Mouse (Mus musculus) limb, embryonic 13.5 days (tissue): ENCODE data around the gene Cnn2. TPM values are rescaled to one million over a fixed set of nuclear protein-coding genes. Genes with fewer than 3 reads are reported as not detected.
A peak's percentile ranks its signal among the peaks of the same experiment; 100 is the strongest.

Experiments used
- ATAC-seq: fragments of 200-750 bp; cut with Nextera tagmentation; 2 replicates; pipeline ENCODE4 v1.8.0; 2017; ENCODE audit warnings: low read depth, moderate number of reproducible peaks, moderate TSS enrichment; ENCODE audit not compliant: low FRiP score
- H3K27ac ChIP-seq: fragments of 300-500 bp; sonication (generic); 2 replicates; pipeline ENCODE4 v1.5.1; 2015; ENCODE audit warnings: inconsistent platforms, mild to moderate bottlenecking, moderate library complexity
- H3K27me3 ChIP-seq: fragments of 300-500 bp; sonication (generic); 2 replicates; pipeline ENCODE4 v1.6.1; 2015; ENCODE audit warnings: mild to moderate bottlenecking, inconsistent platforms
- H3K36me3 ChIP-seq: fragments of 300-500 bp; sonication (generic); 2 replicates; pipeline ENCODE4 v1.6.1; 2015; ENCODE audit warnings: inconsistent platforms, mild to moderate bottlenecking, moderate library complexity
- H3K4me1 ChIP-seq: fragments of 300-500 bp; sonication (generic); 2 replicates; pipeline ENCODE4 v1.6.1; 2015; ENCODE audit warnings: inconsistent platforms
- H3K4me2 ChIP-seq: fragments of 300-500 bp; sonication (generic); replicated peaks from 2 replicates; pipeline ENCODE4 v1.6.1; 2015; ENCODE audit warnings: inconsistent platforms, mild to moderate bottlenecking, moderate library complexity
- H3K4me3 ChIP-seq: fragments of 300-500 bp; sonication (generic); 2 replicates; pipeline ENCODE4 v1.5.1; 2015; ENCODE audit warnings: moderate library complexity, mild to moderate bottlenecking, inconsistent platforms
- H3K9ac ChIP-seq: fragments of 300-500 bp; sonication (generic); 2 replicates; pipeline ENCODE4 v1.6.1; 2015; ENCODE audit warnings: mild to moderate bottlenecking, inconsistent platforms
- H3K9me3 ChIP-seq: fragments of 300-500 bp; sonication (generic); 2 replicates; pipeline ENCODE4 v1.6.1; 2016; ENCODE audit warnings: inconsistent platforms
- WGBS: fragments of 180-500 bp; shearing (Covaris S2); methylation state at CpG from one replicate; pipeline ENCODE4 v1.1.7; 2015; 5-methylcytosine and 5-hydroxymethylcytosine counted together
- polyA plus RNA-seq: library from polyadenylated mRNA; unstranded; fragments of >200 nt; fragmentation: Nextera tagmentation; extraction: Ambion mirVana; gene quantifications from 2 replicates; pipeline ENCODE4 v1.2.1, GENCODE M21; 2015

Gene Cnn2
- polyA plus RNA-seq, 1 experiment from 2014 or later, result 299 TPM

GRCm38 (mm10) chr10:80016511-80016910 is 28.1 kb downstream of the Cnn2 start, which contains the start of gene Arhgap45:
Gene Arhgap45 (plus strand): TSS chr10:80016653.
- no peak within 1 kb of the TSS for H3K4me3 ChIP-seq

GRCm38 (mm10) chr10:80016931-80017330 is 28.5 kb downstream of the Cnn2 start:
- ATAC-seq, result no peak
- 86% methylated on average over 10 of the region's 10 CpGs for WGBS
- H3K27ac ChIP-seq, result no peak overlapping the region
- peaks cover 65% of the 10 kb centered on the region for H3K27me3 ChIP-seq
- no peaks in the 10 kb centered on the region for H3K9me3 ChIP-seq
- peaks cover under 1% of the 10 kb centered on the region; the same call in 1 of the 2 replicates for H3K36me3 ChIP-seq
- no peak overlapping the region for H3K4me2 ChIP-seq
- H3K9ac ChIP-seq, result no peak overlapping the region
- H3K4me3 ChIP-seq, result no peak overlapping the region
- H3K4me1 ChIP-seq, result peaks cover 34% of the 10 kb centered on the region

More at GRCm38 (mm10) chr10:80016511-80016910, 28.1 kb downstream of the Cnn2 start, which contains the start of gene Arhgap45:
- Histone ChIP-seq H3K27ac (no peak within 1 kb of the TSS), H3K4me1 (peaks cover 34% of the 10 kb centered on the region), H3K27me3 (peaks cover 70% of the 10 kb centered on the region), H3K9me3 (no peaks in the 10 kb centered on the region), H3K36me3 (no peaks in the 10 kb centered on the region), H3K4me2 (no peak within 1 kb of the TSS), H3K9ac (no peak within 1 kb of the TSS; the same call in none of the 2 replicates)
- 65% methylated on average over 11 of the region's 11 CpGs for WGBS
- no peak for ATAC-seq

- no peak overlapping the region for H3K27ac ChIP-seq
- H3K9me3 ChIP-seq, result no peaks in the 10 kb centered on the region
- H3K36me3 ChIP-seq, result peaks cover 5% of the 10 kb centered on the region; the same call in 1 of the 2 replicates
- H3K4me3 ChIP-seq, result no peak overlapping the region
- no peak overlapping the region for H3K9ac ChIP-seq
- H3K4me2 ChIP-seq, result no peak overlapping the region
- 57% methylated on average over 3 of the region's 3 CpGs for WGBS
- peaks cover 34% of the 10 kb centered on the region for H3K4me1 ChIP-seq
- H3K27me3 ChIP-seq, result peaks cover 61% of the 10 kb centered on the region
- no peak for ATAC-seq
These were observed 29.0 kb downstream of the Cnn2 start for GRCm38 (mm10) chr10:80017361-80017760.

- Histone ChIP-seq H3K4me3 (no peak overlapping the region), H3K27ac (no peak overlapping the region), H3K27me3 (peaks cover 57% of the 10 kb centered on the region), H3K36me3 (peaks cover 9% of the 10 kb centered on the region; the same call in 1 of the 2 replicates), H3K4me2 (no peak overlapping the region), H3K4me1 (peaks cover 34% of the 10 kb centered on the region), H3K9ac (no peak overlapping the region), H3K9me3 (no peaks in the 10 kb centered on the region)
- 80% methylated on average over 14 of the region's 14 CpGs for WGBS
- ATAC-seq, result no peak
These were observed 29.4 kb downstream of the Cnn2 start for GRCm38 (mm10) chr10:80017771-80018170.

- no peaks in the 10 kb centered on the region for H3K9me3 ChIP-seq
- H3K27ac ChIP-seq, result no peak overlapping the region
- H3K4me1 ChIP-seq, result peaks cover 30% of the 10 kb centered on the region
- no peak for ATAC-seq
- H3K4me2 ChIP-seq, result peak overlapping the region; percentile 57
- peak overlapping the region; percentile 34; the same call in 1 of the 2 replicates for H3K4me3 ChIP-seq
- peaks cover 12% of the 10 kb centered on the region; the same call in 1 of the 2 replicates for H3K36me3 ChIP-seq
- H3K27me3 ChIP-seq, result peaks cover 47% of the 10 kb centered on the region
- 7% methylated on average over 13 of the region's 15 CpGs for WGBS
- H3K9ac ChIP-seq, result peak overlapping the region; percentile 64; the same call in 1 of the 2 replicates
These were observed 30.4 kb downstream of the Cnn2 start for GRCm38 (mm10) chr10:80018739-80019297.

- Histone ChIP-seq H3K27ac (peak overlapping the region; percentile 12; the same call in 1 of the 2 replicates), H3K9ac (peak overlapping the region; percentile 64), H3K27me3 (peaks cover 39% of the 10 kb centered on the region), H3K4me2 (peak overlapping the region; percentile 57), H3K36me3 (peaks cover 13% of the 10 kb centered on the region; the same call in 1 of the 2 replicates), H3K4me1 (peaks cover 23% of the 10 kb centered on the region), H3K9me3 (no peaks in the 10 kb centered on the region), H3K4me3 (peak overlapping the region; percentile 34)
- 7% methylated on average over 20 of the region's 20 CpGs for WGBS
- peak; percentile 45 for ATAC-seq
These were observed 31.2 kb downstream of the Cnn2 start for GRCm38 (mm10) chr10:80019471-80020131.

- WGBS, result 22% methylated on average over 11 of the region's 11 CpGs
- no peak for ATAC-seq
- H3K9me3 ChIP-seq, result no peaks in the 10 kb centered on the region
These were observed 31.8 kb downstream of the Cnn2 start for GRCm38 (mm10) chr10:80020191-80020590.

GRCm38 (mm10) chr10:80020603-80021319 is 32.4 kb downstream of the Cnn2 start:
- no peaks in the 10 kb centered on the region for H3K9me3 ChIP-seq
- peaks cover 15% of the 10 kb centered on the region; the same call in 1 of the 2 replicates for H3K36me3 ChIP-seq
- no peak for ATAC-seq
- peak overlapping the region; percentile 64; the same call in 1 of the 2 replicates for H3K9ac ChIP-seq
- WGBS, result 85% methylated on average over 18 of the region's 18 CpGs
- no peak overlapping the region for H3K27ac ChIP-seq
- peaks cover 27% of the 10 kb centered on the region for H3K27me3 ChIP-seq
- H3K4me3 ChIP-seq, result 0 out of 2 replicates have a peak overlapping the region, but pooled peaks have one; percentile 34
- peak overlapping the region; percentile 57 for H3K4me2 ChIP-seq
- H3K4me1 ChIP-seq, result peaks cover 23% of the 10 kb centered on the region

More at GRCm38 (mm10) chr10:80020191-80020590, 31.8 kb downstream of the Cnn2 start:
- Histone ChIP-seq H3K9ac (peak overlapping the region; percentile 64), H3K36me3 (peaks cover 15% of the 10 kb centered on the region; the same call in 1 of the 2 replicates), H3K4me1 (peaks cover 23% of the 10 kb centered on the region), H3K27ac (peak overlapping the region; percentile 12; the same call in 1 of the 2 replicates), H3K4me3 (peak overlapping the region; percentile 34), H3K4me2 (peak overlapping the region; percentile 57), H3K27me3 (peaks cover 33% of the 10 kb centered on the region)

GRCm38 (mm10) chr10:80021320-80021641 is 32.9 kb downstream of the Cnn2 start:
- Histone ChIP-seq H3K9me3 (no peaks in the 10 kb centered on the region), H3K4me3 (no peak overlapping the region), H3K27me3 (peaks cover 22% of the 10 kb centered on the region), H3K36me3 (peaks cover 15% of the 10 kb centered on the region; the same call in 1 of the 2 replicates), H3K9ac (no peak overlapping the region), H3K4me2 (no peak overlapping the region), H3K4me1 (peaks cover 23% of the 10 kb centered on the region), H3K27ac (no peak overlapping the region)
- WGBS, result 89% methylated on average over 13 of the region's 13 CpGs
- ATAC-seq, result no peak

- H3K4me2 ChIP-seq, result no peak overlapping the region
- no peak overlapping the region for H3K9ac ChIP-seq
- 91% methylated on average over 12 of the region's 12 CpGs for WGBS
- no peak overlapping the region for H3K4me3 ChIP-seq
- H3K9me3 ChIP-seq, result no peaks in the 10 kb centered on the region
- no peak for ATAC-seq
- H3K4me1 ChIP-seq, result peaks cover 23% of the 10 kb centered on the region
- H3K27ac ChIP-seq, result no peak overlapping the region
- peaks cover 15% of the 10 kb centered on the region for H3K27me3 ChIP-seq
- H3K36me3 ChIP-seq, result peaks cover 15% of the 10 kb centered on the region; the same call in 1 of the 2 replicates
These were observed 33.8 kb downstream of the Cnn2 start for GRCm38 (mm10) chr10:80022164-80022563.

GRCm38 (mm10) chr10:80022806-80023205 is 34.4 kb downstream of the Cnn2 start:
- WGBS, result 93% methylated on average over 8 of the region's 8 CpGs
- Histone ChIP-seq H3K4me3 (no peak overlapping the region), H3K9me3 (no peaks in the 10 kb centered on the region), H3K4me1 (peaks cover 23% of the 10 kb centered on the region), H3K27me3 (peaks cover 8% of the 10 kb centered on the region; the same call in 1 of the 2 replicates), H3K9ac (no peak overlapping the region), H3K36me3 (peaks cover 15% of the 10 kb centered on the region; the same call in 1 of the 2 replicates), H3K27ac (no peak overlapping the region), H3K4me2 (no peak overlapping the region)
- no peak for ATAC-seq
